In the genomic region with DNA sequence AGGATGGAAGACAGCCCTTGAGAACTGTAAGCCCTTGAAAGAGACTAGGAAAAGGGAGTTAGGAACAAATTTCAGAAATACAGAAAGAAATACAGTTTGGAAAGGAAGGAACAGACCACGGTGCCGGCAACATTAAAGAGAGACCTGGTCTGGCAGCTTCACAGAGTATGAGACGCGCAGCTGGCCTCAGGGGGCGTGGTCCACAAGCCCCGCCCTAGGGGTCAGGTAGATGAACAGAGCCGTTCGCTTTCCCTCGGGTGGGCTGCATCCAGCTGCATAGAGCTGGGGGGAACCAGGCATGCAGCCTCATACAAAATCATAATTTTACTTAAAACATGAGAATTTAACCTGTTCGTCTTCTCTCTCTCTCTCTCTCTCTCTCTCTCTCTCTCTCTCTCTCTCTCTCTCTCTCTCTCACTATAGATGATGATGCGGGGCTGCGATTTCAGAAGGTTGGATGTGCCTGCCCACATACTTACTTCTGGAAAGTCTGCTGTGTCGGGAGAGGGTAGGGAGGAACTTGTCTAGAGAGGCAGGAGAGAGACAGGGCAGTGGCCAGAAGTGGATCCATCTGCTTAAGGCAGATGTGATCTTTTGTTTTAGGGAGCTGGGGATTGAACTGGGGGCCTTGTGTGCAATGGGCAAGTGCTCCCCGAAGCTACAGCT, we compare ENCODE assay signal across 29 mouse cellular contexts. TPM values are rescaled to one million over a fixed set of nuclear protein-coding genes. Genes with fewer than 3 reads are reported as not detected.
DNase-seq lines count a peak whose midpoint lies in the region; ATAC-seq lines count a peak whose summit lies in the region.
"Had no signal": no experiment of that assay in that cellular context is flagged by ENCODE, and none has a peak within 500 bp of the region (broad histone marks: within the 10 kb centered on the region; RNA-seq: fewer than 3 reads in every experiment).

No protein-coding gene starts in this region.

- peaks cover 8% of the 10 kb centered on the region for H3K4me1 ChIP-seq in embryonic facial prominence, embryonic 10.5 days
- peaks cover 31% of the 10 kb centered on the region for H3K4me1 ChIP-seq in limb, embryonic 12.5 days (replicated peaks)
- no peaks in the 10 kb centered on the region for H3K4me1 ChIP-seq in midbrain, embryonic 14.5 days (ENCODE audit: control insufficient read depth, insufficient read depth, low read length)
- H3K4me1 ChIP-seq: embryonic facial prominence, embryonic 15.5 days; heart, embryonic 13.5 days; hindbrain, embryonic 12.5 days; neural tube, embryonic 13.5 days had no signal

- H3K9me3 ChIP-seq in embryonic facial prominence, embryonic 10.5 days, result no peaks in the 10 kb centered on the region
- H3K9me3 ChIP-seq in limb, embryonic 12.5 days, result no peaks in the 10 kb centered on the region
- no peaks in the 10 kb centered on the region for H3K9me3 ChIP-seq in midbrain, embryonic 14.5 days (ENCODE audit: control insufficient read depth, low read length)
- H3K9me3 ChIP-seq: embryonic facial prominence, embryonic 15.5 days; forebrain, embryonic 12.5 days; G1E; heart, embryonic 13.5 days; hindbrain, embryonic 12.5 days; limb, embryonic 15.5 days; liver, embryonic 13.5 days; neural tube, embryonic 13.5 days had no signal

- no peak overlapping the region for H3K27ac ChIP-seq in embryonic facial prominence, embryonic 10.5 days (replicated peaks)
- 0 out of 2 replicates have a peak overlapping the region, but pooled peaks have one; percentile 23 for H3K27ac ChIP-seq in limb, embryonic 12.5 days
- no peak overlapping the region for H3K27ac ChIP-seq in midbrain, embryonic 14.5 days (replicated peaks; ENCODE audit: low read depth, low read length)
- H3K27ac ChIP-seq: embryonic facial prominence, embryonic 15.5 days; forebrain, embryonic 12.5 days; heart, embryonic 13.5 days; hindbrain, embryonic 12.5 days; hindbrain, postnatal 0 days; limb, embryonic 15.5 days; liver, embryonic 13.5 days; neural tube, embryonic 13.5 days had no signal

- H3K9ac ChIP-seq in limb, embryonic 12.5 days (replicated peaks), result no peak overlapping the region
- H3K9ac ChIP-seq in midbrain, embryonic 14.5 days (replicated peaks; ENCODE audit: low read length), result no peak overlapping the region
- H3K9ac ChIP-seq: embryonic facial prominence, embryonic 15.5 days; forebrain, embryonic 12.5 days; heart, embryonic 13.5 days; hindbrain, embryonic 12.5 days; limb, embryonic 15.5 days; liver, embryonic 13.5 days; neural tube, embryonic 13.5 days had no signal

- peaks cover 18% of the 10 kb centered on the region for H3K27me3 ChIP-seq in embryonic facial prominence, embryonic 10.5 days (replicated peaks; ENCODE audit: low read depth, poor library complexity, severe bottlenecking)
- H3K27me3 ChIP-seq in limb, embryonic 12.5 days, result peaks cover 11% of the 10 kb centered on the region
- H3K27me3 ChIP-seq in midbrain, embryonic 14.5 days (ENCODE audit: control insufficient read depth, insufficient read depth, low read length), result peaks cover 23% of the 10 kb centered on the region; the same call in 1 of the 2 replicates
- H3K27me3 ChIP-seq: CH12.LX had no signal

- peak overlapping the region; percentile 23; the same call in 1 of the 2 replicates for H3K4me2 ChIP-seq in limb, embryonic 12.5 days
- no peak overlapping the region for H3K4me2 ChIP-seq in midbrain, embryonic 14.5 days (ENCODE audit: low read length)
- H3K4me2 ChIP-seq: embryonic facial prominence, embryonic 15.5 days; forebrain, embryonic 12.5 days; heart, embryonic 13.5 days; hindbrain, embryonic 12.5 days; limb, embryonic 15.5 days; liver, embryonic 13.5 days; midbrain, embryonic 11.5 days; neural tube, embryonic 13.5 days had no signal

- DNase-seq in embryo, embryonic 10 days (ENCODE audit: low spot score), result peak; percentile 56
- no peak for DNase-seq in embryo, embryonic 9.5 days (ENCODE audit: extremely low spot score)
- DNase-seq in kidney, postnatal 4 days, result peak; percentile 13 to 18
- no peak for DNase-seq in kidney, adult 9 months
- DNase-seq in embryonic facial prominence, embryonic 10.5 days (ENCODE audit: low spot score), result peak; percentile 50
- no peak for DNase-seq in yolk sac, embryonic 10.5 days (ENCODE audit: low spot score)
- DNase-seq in midbrain, embryonic 14.5 days, result no peak
- DNase-seq: adrenal gland, postnatal 10 days; cerebellum, adult 11 months; cerebellum, adult 9-10 months; gastrocnemius, postnatal 10 days; heart, postnatal 10 days; kidney, postnatal 14 days; liver, embryonic 13.5 days; lung, adult 18-20 months; thymus, postnatal 14 days had no signal

- no peaks in the 10 kb centered on the region for H3K36me3 ChIP-seq in embryonic facial prominence, embryonic 10.5 days (replicated peaks)
- 0 out of 2 replicates have a peak, but pooled peaks cover 6% of the 10 kb centered on the region for H3K36me3 ChIP-seq in limb, embryonic 12.5 days
- no peaks in the 10 kb centered on the region for H3K36me3 ChIP-seq in midbrain, embryonic 14.5 days (ENCODE audit: control insufficient read depth, insufficient read depth, low read length)
- H3K36me3 ChIP-seq: embryonic facial prominence, embryonic 15.5 days; forebrain, embryonic 12.5 days; G1E; heart, embryonic 13.5 days; hindbrain, embryonic 12.5 days; limb, embryonic 15.5 days; liver, embryonic 13.5 days; neural tube, embryonic 13.5 days had no signal

- WGBS in embryonic facial prominence, embryonic 10.5 days, result 31% methylated on average over 14 of the region's 14 CpGs
- 26% methylated on average over 14 of the region's 14 CpGs for WGBS in limb, embryonic 12.5 days
- WGBS in midbrain, embryonic 14.5 days, result 47% methylated on average over 14 of the region's 14 CpGs

- ATAC-seq in limb, embryonic 12.5 days (ENCODE audit: insufficient number of reproducible peaks, insufficient read depth, low FRiP score, low TSS enrichment, low read depth), result no peak
- ATAC-seq in midbrain, embryonic 14.5 days (ENCODE audit: low FRiP score, low TSS enrichment), result no peak
- ATAC-seq: hindbrain, postnatal 0 days; intestine, postnatal 0 days had no signal

- 0 out of 2 replicates have a peak overlapping the region, but pooled peaks have one; percentile 18 for H3K4me3 ChIP-seq in embryonic facial prominence, embryonic 10.5 days
- H3K4me3 ChIP-seq in limb, embryonic 12.5 days (replicated peaks), result no peak overlapping the region
- no peak overlapping the region for H3K4me3 ChIP-seq in midbrain, embryonic 14.5 days (replicated peaks; ENCODE audit: low read depth, low read length)
- H3K4me3 ChIP-seq: embryonic facial prominence, embryonic 15.5 days; forebrain, embryonic 12.5 days; heart, embryonic 13.5 days; hindbrain, embryonic 12.5 days; limb, embryonic 15.5 days; liver, embryonic 13.5 days; myocyte; neural tube, embryonic 13.5 days had no signal

RNA-seq across cellular contexts. Expression of gene Rnf220, which starts 59.7 kb away (rescaled TPM):
- 94.6 and 94.8 TPM in 2 replicates for polyA plus RNA-seq in embryonic facial prominence, embryonic 10.5 days (2016; fragmentation: Nextera tagmentation; extraction: Ambion mirVana)
- 112 and 119 TPM in 2 replicates for polyA plus RNA-seq in limb, embryonic 12.5 days (2016; fragmentation: Nextera tagmentation; extraction: Ambion mirVana)
- 103 and 110 TPM in 2 replicates for polyA plus RNA-seq in midbrain, embryonic 14.5 days (2014; fragmentation: Nextera tagmentation; extraction: Ambion mirVana)

Comparison
In these comparisons a context has a peak if more than half of its experiments do, and no peak if none do; other contexts are left out.
1. DNase-seq: peak in embryo, embryonic 10 days (single experiment), kidney, postnatal 4 days (2 of 2) and embryonic facial prominence, embryonic 10.5 days (single experiment); none in embryo, embryonic 9.5 days (single experiment), kidney, adult 9 months (single experiment), yolk sac, embryonic 10.5 days (single experiment) and midbrain, embryonic 14.5 days (single experiment).